Mouse (Mus musculus) lung, embryonic 15.5 days (tissue): Measurements from ENCODE around the gene Chid1. TPM values are rescaled to one million over a fixed set of nuclear protein-coding genes. Genes with fewer than 3 reads are reported as not detected.
A peak's percentile ranks its signal among the peaks of the same experiment; 100 is the strongest.

Experiments
- ATAC-seq: fragments of 200-750 bp; cut with Nextera tagmentation; 2 replicates; pipeline ENCODE4 v1.8.0; 2017; ENCODE audit warnings: moderate number of reproducible peaks, borderline replicate concordance; ENCODE audit not compliant: low FRiP score, low TSS enrichment; ENCODE audit errors: extremely low read depth
- H3K27ac ChIP-seq: fragments of 300-500 bp; sonication (generic); 2 replicates; pipeline ENCODE4 v1.5.1; 2015; ENCODE audit warnings: moderate library complexity, mild to moderate bottlenecking, inconsistent platforms
- H3K27me3 ChIP-seq: fragments of 300-500 bp; sonication (generic); 2 replicates; pipeline ENCODE4 v1.6.1; 2015; ENCODE audit warnings: inconsistent platforms
- H3K36me3 ChIP-seq: fragments of 300-500 bp; sonication (generic); 2 replicates; pipeline ENCODE4 v1.6.1; 2015; ENCODE audit warnings: inconsistent platforms
- H3K4me1 ChIP-seq: fragments of 300-500 bp; sonication (generic); 2 replicates; pipeline ENCODE4 v1.6.1; 2015; ENCODE audit warnings: inconsistent platforms
- H3K4me2 ChIP-seq: fragments of 300-500 bp; sonication (generic); 2 replicates; pipeline ENCODE4 v1.6.1; 2015; ENCODE audit warnings: inconsistent platforms, mild to moderate bottlenecking, moderate library complexity
- H3K4me3 ChIP-seq: fragments of 300-500 bp; sonication (generic); 2 replicates; pipeline ENCODE4 v1.5.1; 2015; ENCODE audit warnings: mild to moderate bottlenecking, inconsistent platforms
- H3K9ac ChIP-seq: fragments of 300-500 bp; sonication (generic); 2 replicates; pipeline ENCODE4 v1.6.1; 2015; ENCODE audit warnings: inconsistent platforms
- H3K9me3 ChIP-seq: fragments of 300-500 bp; sonication (generic); 2 replicates; pipeline ENCODE4 v1.6.1; 2016; ENCODE audit warnings: inconsistent platforms
- WGBS: fragments of 180-500 bp; shearing (Covaris S2); methylation state at CpG from one replicate; pipeline ENCODE4 v1.1.7; 2015; 5-methylcytosine and 5-hydroxymethylcytosine counted together
- polyA plus RNA-seq: library from polyadenylated mRNA; unstranded; fragments of >200 nt; fragmentation: Nextera tagmentation; extraction: Ambion mirVana; gene quantifications from 2 replicates; pipeline ENCODE4 v1.2.1, GENCODE M21; 2015

Gene Chid1
- polyA plus RNA-seq, 1 experiment from 2014 or later: 40.9 TPM

GRCm38 (mm10) chr7:141465388-141466044 lies 74.1 kb downstream of the Chid1 start:
- 35% methylated on average over 10 of the region's 10 CpGs for WGBS
- no peak overlapping the region for H3K9ac ChIP-seq
- no peak overlapping the region for H3K27ac ChIP-seq
- H3K4me1 ChIP-seq: peaks cover 75% of the 10 kb centered on the region
- no peaks in the 10 kb centered on the region for H3K9me3 ChIP-seq
- H3K27me3 ChIP-seq: peaks cover 45% of the 10 kb centered on the region
- no peak overlapping the region for H3K4me3 ChIP-seq
- peak overlapping the region; percentile 48; the same call in 1 of the 2 replicates for H3K4me2 ChIP-seq
- no peak for ATAC-seq
- peaks cover 13% of the 10 kb centered on the region for H3K36me3 ChIP-seq

GRCm38 (mm10) chr7:141464603-141465201 lies 75.0 kb downstream of the Chid1 start:
- peak overlapping the region; percentile 55; the same call in 1 of the 2 replicates for H3K27ac ChIP-seq
- peaks cover 81% of the 10 kb centered on the region for H3K4me1 ChIP-seq
- peak overlapping the region; percentile 15; the same call in 1 of the 2 replicates for H3K9ac ChIP-seq
- peak overlapping the region; percentile 48 for H3K4me2 ChIP-seq
- H3K4me3 ChIP-seq: peak overlapping the region; percentile 27
- no peak for ATAC-seq
- H3K27me3 ChIP-seq: peaks cover 52% of the 10 kb centered on the region
- 9% methylated on average over 35 of the region's 38 CpGs for WGBS
- H3K36me3 ChIP-seq: peaks cover 5% of the 10 kb centered on the region; the same call in 1 of the 2 replicates
- H3K9me3 ChIP-seq: no peaks in the 10 kb centered on the region

GRCm38 (mm10) chr7:141463824-141464602 lies 75.6 kb downstream of the Chid1 start:
- H3K27ac ChIP-seq: peak overlapping the region; percentile 72
- peak overlapping the region; percentile 15; the same call in 1 of the 2 replicates for H3K9ac ChIP-seq
- WGBS: 34% methylated on average over 12 of the region's 12 CpGs
- peak overlapping the region; percentile 48 for H3K4me2 ChIP-seq
- no peak for ATAC-seq
- H3K27me3 ChIP-seq: peaks cover 55% of the 10 kb centered on the region
- H3K4me1 ChIP-seq: peaks cover 77% of the 10 kb centered on the region
- H3K4me3 ChIP-seq: peak overlapping the region; percentile 27
- H3K36me3 ChIP-seq: no peaks in the 10 kb centered on the region
- no peaks in the 10 kb centered on the region for H3K9me3 ChIP-seq

GRCm38 (mm10) chr7:141462333-141462821 lies 77.3 kb downstream of the Chid1 start:
- H3K27me3 ChIP-seq: peaks cover 55% of the 10 kb centered on the region
- H3K4me3 ChIP-seq: peak overlapping the region; percentile 51
- 14% methylated on average over 5 of the region's 5 CpGs for WGBS
- H3K4me1 ChIP-seq: peaks cover 66% of the 10 kb centered on the region
- H3K9me3 ChIP-seq: no peaks in the 10 kb centered on the region
- H3K36me3 ChIP-seq: 0 out of 2 replicates have a peak, but pooled peaks cover 3% of the 10 kb centered on the region
- H3K27ac ChIP-seq: 0 out of 2 replicates have a peak overlapping the region, but pooled peaks have one; percentile 53
- no peak for ATAC-seq
- peak overlapping the region; percentile 91 for H3K4me2 ChIP-seq
- H3K9ac ChIP-seq: peak overlapping the region; percentile 61

- ATAC-seq: no peak
- WGBS: 3% methylated on average over 59 of the region's 59 CpGs
- H3K27ac ChIP-seq: peak overlapping the region; percentile 53
Observed at GRCm38 (mm10) chr7:141461521-141462332, 77.9 kb downstream of the Chid1 start.

GRCm38 (mm10) chr7:141460391-141461113 lies 79.1 kb downstream of the Chid1 start, which contains the start of gene Cracr2b:
Gene Cracr2b, plus strand, starts transcription at chr7:141461094.
- H3K4me1 ChIP-seq: peaks cover 65% of the 10 kb centered on the region
- peak within 1 kb of the TSS; percentile 51 for H3K4me3 ChIP-seq
- H3K4me2 ChIP-seq: peak within 1 kb of the TSS; percentile 91
- peaks cover 55% of the 10 kb centered on the region for H3K27me3 ChIP-seq
- no peak for ATAC-seq
- H3K9me3 ChIP-seq: no peaks in the 10 kb centered on the region
- H3K9ac ChIP-seq: peak within 1 kb of the TSS; percentile 61
- H3K27ac ChIP-seq: peak within 1 kb of the TSS; percentile 53
- 0 out of 2 replicates have a peak, but pooled peaks cover 3% of the 10 kb centered on the region for H3K36me3 ChIP-seq
- 39% methylated on average over 15 of the region's 15 CpGs for WGBS

More at GRCm38 (mm10) chr7:141461521-141462332, 77.9 kb downstream of the Chid1 start:
- H3K9me3 ChIP-seq: no peaks in the 10 kb centered on the region
- 0 out of 2 replicates have a peak, but pooled peaks cover 3% of the 10 kb centered on the region for H3K36me3 ChIP-seq
- peak overlapping the region; percentile 91 for H3K4me2 ChIP-seq
- H3K27me3 ChIP-seq: peaks cover 55% of the 10 kb centered on the region
- H3K4me1 ChIP-seq: peaks cover 62% of the 10 kb centered on the region
- peak overlapping the region; percentile 51 for H3K4me3 ChIP-seq
- peak overlapping the region; percentile 61 for H3K9ac ChIP-seq

GRCm38 (mm10) chr7:141460001-141460390 lies 79.7 kb downstream of the Chid1 start:
- Histone ChIP-seq H3K9ac (no peak overlapping the region), H3K27ac (no peak overlapping the region), H3K4me2 (no peak overlapping the region)

GRCm38 (mm10) chr7:141459301-141459711 lies 80.4 kb downstream of the Chid1 start:
- WGBS: 89% methylated on average over 17 of the region's 17 CpGs
- H3K27ac ChIP-seq: no peak overlapping the region
- H3K36me3 ChIP-seq: 0 out of 2 replicates have a peak, but pooled peaks cover 3% of the 10 kb centered on the region
- H3K4me1 ChIP-seq: peaks cover 62% of the 10 kb centered on the region
- no peak overlapping the region for H3K4me3 ChIP-seq
- no peak overlapping the region for H3K9ac ChIP-seq
- H3K4me2 ChIP-seq: no peak overlapping the region
- H3K9me3 ChIP-seq: no peaks in the 10 kb centered on the region
- no peak for ATAC-seq
- peaks cover 46% of the 10 kb centered on the region for H3K27me3 ChIP-seq

More at GRCm38 (mm10) chr7:141460001-141460390, 79.7 kb downstream of the Chid1 start:
- peaks cover 63% of the 10 kb centered on the region for H3K4me1 ChIP-seq
- H3K4me3 ChIP-seq: no peak overlapping the region
- H3K36me3 ChIP-seq: 0 out of 2 replicates have a peak, but pooled peaks cover 3% of the 10 kb centered on the region
- WGBS: 37% methylated on average over 5 of the region's 5 CpGs
- H3K9me3 ChIP-seq: no peaks in the 10 kb centered on the region
- peaks cover 53% of the 10 kb centered on the region for H3K27me3 ChIP-seq
- ATAC-seq: no peak

GRCm38 (mm10) chr7:141458661-141459060 lies 81.0 kb downstream of the Chid1 start:
- Histone ChIP-seq H3K9ac (no peak overlapping the region), H3K27me3 (peaks cover 40% of the 10 kb centered on the region), H3K4me1 (peaks cover 59% of the 10 kb centered on the region), H3K9me3 (no peaks in the 10 kb centered on the region), H3K4me2 (no peak overlapping the region), H3K4me3 (no peak overlapping the region), H3K36me3 (0 out of 2 replicates have a peak, but pooled peaks cover 3% of the 10 kb centered on the region), H3K27ac (no peak overlapping the region)
- WGBS: 88% methylated on average over 11 of the region's 11 CpGs
- no peak for ATAC-seq

- peaks cover 61% of the 10 kb centered on the region for H3K4me1 ChIP-seq
- H3K9me3 ChIP-seq: no peaks in the 10 kb centered on the region
- no peak overlapping the region for H3K4me2 ChIP-seq
- H3K36me3 ChIP-seq: 0 out of 2 replicates have a peak, but pooled peaks cover 3% of the 10 kb centered on the region
- no peak overlapping the region for H3K9ac ChIP-seq
- H3K27me3 ChIP-seq: peaks cover 34% of the 10 kb centered on the region
- 72% methylated on average over 15 of the region's 15 CpGs for WGBS
- H3K4me3 ChIP-seq: no peak overlapping the region
- H3K27ac ChIP-seq: no peak overlapping the region
- no peak for ATAC-seq
Observed at GRCm38 (mm10) chr7:141457986-141458660, 81.5 kb downstream of the Chid1 start.
